Mouse (Mus musculus): ENCODE results near the gene Xlr. TPM values are rescaled to one million over a fixed set of nuclear protein-coding genes. Genes with fewer than 3 reads are reported as not detected.
"Not testable (repeated sequence)": the region's sequence is repeated elsewhere in the genome, so short reads cannot be mapped to it uniquely, and the experiment has no call there.

Xlr gene
- polyA plus RNA-seq (2015; fragmentation: Nextera tagmentation; extraction: Ambion mirVana), result 2.7 and 4.7 TPM in 2 replicates

DNA sequence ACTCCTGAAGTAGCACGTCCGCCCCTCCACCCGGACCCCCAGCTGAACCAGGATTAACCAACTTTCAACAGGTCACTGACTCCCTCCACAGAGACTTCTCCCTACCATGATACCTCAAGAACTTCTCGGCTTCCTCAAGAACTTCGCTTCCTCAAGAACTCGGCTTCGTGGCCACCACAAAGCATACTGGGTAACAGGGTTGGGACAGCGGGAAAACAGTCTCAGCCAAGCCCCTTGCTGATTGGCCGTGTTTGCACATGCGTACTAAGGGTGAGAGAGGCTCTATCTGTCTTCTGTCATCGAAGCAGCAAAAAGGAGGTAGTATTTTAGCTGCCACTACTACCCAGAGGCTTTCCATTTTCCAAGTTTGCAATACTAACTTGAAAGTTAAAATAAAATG lies at the start of gene Xlr:
TSS of gene Xlr (minus strand) at position 188 of the 400 bp plus-strand sequence.
- not testable (repeated sequence) for H3K4me2 ChIP-seq; H3K27me3 ChIP-seq; H3K9me3 ChIP-seq (replicated peaks); H3K9ac ChIP-seq; H3K36me3 ChIP-seq; ATAC-seq (replicated peaks; ENCODE audit: insufficient number of reproducible peaks, insufficient read depth, low FRiP score, low read depth); H3K4me1 ChIP-seq (replicated peaks); H3K4me3 ChIP-seq; H3K27ac ChIP-seq
- WGBS, result 69% methylated on average over 11 of the region's 11 CpGs

DNA sequence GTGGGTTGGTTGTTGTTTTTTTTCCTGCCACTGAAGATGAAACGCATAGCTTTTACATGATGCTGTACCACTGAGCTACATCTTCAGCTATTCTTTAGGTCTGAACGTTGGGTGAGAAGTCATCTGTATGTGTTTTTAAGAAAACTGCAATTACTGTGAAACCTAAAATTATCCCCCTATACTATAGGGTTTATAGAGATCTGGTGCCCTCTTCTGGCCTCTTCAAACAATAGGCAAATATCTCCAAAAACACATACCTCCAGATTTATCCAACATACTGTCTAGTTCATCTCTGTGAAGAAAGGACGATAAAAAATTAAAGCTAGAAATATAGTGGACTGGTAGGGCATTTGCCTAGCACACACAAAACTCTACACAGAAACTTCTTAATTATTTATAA lies 1.6 kb upstream of the Xlr start:
- 39% methylated on average over 3 of the region's 3 CpGs for WGBS
- no peak overlapping the region for H3K27ac ChIP-seq
- no peak for ATAC-seq (replicated peaks; ENCODE audit: insufficient number of reproducible peaks, insufficient read depth, low FRiP score, low read depth)
- H3K36me3 ChIP-seq, result no peaks in the 10 kb centered on the region
- no peaks in the 10 kb centered on the region for H3K4me1 ChIP-seq (replicated peaks)
- H3K9me3 ChIP-seq (replicated peaks), result no peaks in the 10 kb centered on the region
- H3K4me3 ChIP-seq, result no peak overlapping the region
- no peaks in the 10 kb centered on the region for H3K27me3 ChIP-seq
- no peak overlapping the region for H3K9ac ChIP-seq
- no peak overlapping the region for H3K4me2 ChIP-seq

DNA sequence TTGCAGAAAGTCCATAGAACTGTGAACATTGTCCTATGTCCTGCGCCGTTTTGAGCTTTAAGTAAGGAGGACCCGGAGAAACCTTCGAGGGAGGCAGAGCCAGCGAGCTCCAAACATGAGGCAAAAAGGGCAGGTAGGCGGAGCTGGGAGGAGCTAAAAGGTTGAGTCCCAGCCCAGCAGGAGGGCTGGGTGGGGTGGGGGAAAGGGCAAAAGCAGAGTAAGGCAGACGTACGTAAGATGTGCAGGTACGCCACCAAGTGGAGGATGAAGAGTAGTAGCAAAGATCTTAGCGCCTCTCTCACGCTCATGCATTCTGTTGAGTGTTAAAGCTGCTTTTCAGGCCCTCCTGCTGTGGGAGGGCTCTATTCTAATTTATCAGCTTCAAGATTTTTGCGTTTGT lies 21.2 kb downstream of the Xlr start, which contains the start of gene Zfp36l3:
TSS of gene Zfp36l3 (minus strand) at position 119 of the 400 bp plus-strand sequence.
- no peak within 1 kb of the TSS for H3K4me2 ChIP-seq
- 81% methylated on average over 12 of the region's 12 CpGs for WGBS
- H3K27ac ChIP-seq, result no peak within 1 kb of the TSS
- H3K27me3 ChIP-seq, result no peaks in the 10 kb centered on the region
- H3K9ac ChIP-seq, result no peak within 1 kb of the TSS
- H3K9me3 ChIP-seq (replicated peaks), result no peaks in the 10 kb centered on the region
- no peak for ATAC-seq (replicated peaks; ENCODE audit: insufficient number of reproducible peaks, insufficient read depth, low FRiP score, low read depth)
- H3K4me3 ChIP-seq, result no peak within 1 kb of the TSS
- H3K36me3 ChIP-seq, result no peaks in the 10 kb centered on the region
- H3K4me1 ChIP-seq (replicated peaks), result no peaks in the 10 kb centered on the region

DNA sequence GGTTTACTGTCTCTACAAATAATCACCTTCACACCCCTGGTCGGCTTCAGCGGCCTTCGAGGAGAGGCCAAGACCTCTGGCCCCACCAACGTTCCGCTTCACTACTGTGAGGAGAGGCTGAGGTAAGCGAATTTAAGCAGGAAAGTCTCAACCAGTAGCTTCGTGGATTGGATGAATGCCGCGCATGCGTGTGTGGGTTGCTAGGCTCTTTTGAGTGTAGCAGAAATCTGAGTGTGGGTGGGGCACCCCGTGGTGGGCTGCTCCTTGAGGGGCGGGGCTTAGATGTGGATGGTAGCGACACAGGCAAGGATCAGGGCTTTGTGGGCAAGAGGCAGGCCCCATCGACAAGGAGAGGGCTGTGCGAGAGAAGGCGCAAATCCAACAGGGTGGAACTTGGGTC lies 39.8 kb downstream of the Xlr start, which contains the start of gene 1700013H16Rik:
TSS of gene 1700013H16Rik (minus strand) at position 96 of the 400 bp plus-strand sequence.
- Histone ChIP-seq H3K4me2 (no peak within 1 kb of the TSS), H3K27ac (no peak within 1 kb of the TSS), H3K36me3 (no peaks in the 10 kb centered on the region), H3K27me3 (no peaks in the 10 kb centered on the region), H3K4me1 (replicated peaks) (no peaks in the 10 kb centered on the region), H3K4me3 (no peak within 1 kb of the TSS), H3K9me3 (replicated peaks) (no peaks in the 10 kb centered on the region; the same call in 1 of the 2 replicates), H3K9ac (no peak within 1 kb of the TSS)
- ATAC-seq (replicated peaks; ENCODE audit: insufficient number of reproducible peaks, insufficient read depth, low FRiP score, low read depth), result no peak
- 92% methylated on average over 16 of the region's 16 CpGs for WGBS

DNA sequence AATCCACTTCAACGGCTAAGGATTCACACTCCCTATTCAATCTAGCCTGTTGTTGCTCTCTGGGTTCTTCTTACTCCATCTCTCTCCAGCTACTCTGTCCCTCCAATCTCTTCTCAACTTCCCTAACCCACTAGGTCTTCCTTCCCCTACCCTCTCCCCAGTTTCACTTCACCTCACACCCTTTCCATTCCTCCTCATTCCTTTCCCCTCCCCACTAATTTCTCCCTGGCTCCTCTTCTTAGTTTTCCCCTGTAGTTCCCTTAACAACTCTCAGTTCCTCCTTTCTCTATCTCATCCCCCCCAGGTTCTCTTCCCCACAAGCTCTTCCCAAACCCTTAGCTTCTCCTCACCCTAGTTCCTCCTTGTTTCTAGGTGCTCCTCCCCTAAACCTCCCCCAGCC lies 44.7 kb downstream of the Xlr start:
- 82% methylated on average over 1 of the region's 1 CpGs for WGBS
- Histone ChIP-seq H3K36me3 (no peaks in the 10 kb centered on the region), H3K27ac (no peak overlapping the region), H3K27me3 (no peaks in the 10 kb centered on the region), H3K9ac (no peak overlapping the region), H3K4me2 (no peak overlapping the region), H3K9me3 (replicated peaks) (no peaks in the 10 kb centered on the region; the same call in 1 of the 2 replicates), H3K4me3 (no peak overlapping the region), H3K4me1 (replicated peaks) (no peaks in the 10 kb centered on the region)
- no peak for ATAC-seq (replicated peaks; ENCODE audit: insufficient number of reproducible peaks, insufficient read depth, low FRiP score, low read depth)

DNA sequence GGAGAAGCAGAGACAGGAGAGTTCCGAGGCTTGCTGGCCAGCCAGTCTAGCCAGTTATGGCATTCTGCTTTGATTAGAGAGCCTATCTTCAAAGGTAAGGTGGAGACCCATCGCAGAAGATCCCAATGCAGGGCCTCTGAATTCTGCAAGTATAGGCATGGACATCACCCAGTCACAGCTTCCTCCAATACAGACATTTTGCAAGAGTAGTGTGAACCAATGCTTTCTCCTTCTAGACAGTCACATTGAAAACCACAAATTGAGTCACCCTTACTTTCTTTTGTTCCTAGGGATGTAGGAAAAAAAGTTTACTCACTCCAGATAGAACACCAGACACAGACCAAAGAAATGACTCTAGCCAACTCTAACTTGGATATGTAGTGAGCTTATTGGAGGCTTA lies 68.5 kb downstream of the Xlr start:
- Histone ChIP-seq H3K27me3 (no peaks in the 10 kb centered on the region), H3K4me1 (replicated peaks) (no peaks in the 10 kb centered on the region), H3K9ac (no peak overlapping the region), H3K36me3 (no peaks in the 10 kb centered on the region), H3K4me2 (no peak overlapping the region), H3K27ac (no peak overlapping the region), H3K4me3 (no peak overlapping the region), H3K9me3 (replicated peaks) (no peaks in the 10 kb centered on the region)
- ATAC-seq (replicated peaks; ENCODE audit: insufficient number of reproducible peaks, insufficient read depth, low FRiP score, low read depth), result no peak
- WGBS, result 87% methylated on average over 2 of the region's 2 CpGs

Other genes starting within 250 kb of the Xlr start
- 48.3 and 51.9 TPM in 2 replicates for gene Rtl8c, start 189.7 kb downstream of the Xlr start, polyA plus RNA-seq (2015; fragmentation: Nextera tagmentation; extraction: Ambion mirVana)
- not detected in 2 replicates for gene Gm14597, start 188.7 kb downstream of the Xlr start, polyA plus RNA-seq (2015; fragmentation: Nextera tagmentation; extraction: Ambion mirVana)
- 92.8 and 104 TPM in 2 replicates for gene Rtl8a, start 154.0 kb downstream of the Xlr start, polyA plus RNA-seq (2015; fragmentation: Nextera tagmentation; extraction: Ambion mirVana)
- 75.1 and 75.5 TPM in 2 replicates for gene Rtl8b, start 127.3 kb downstream of the Xlr start, polyA plus RNA-seq (2015; fragmentation: Nextera tagmentation; extraction: Ambion mirVana)
- 0.30 and 0.53 TPM in 2 replicates for gene 4930502E18Rik, start 72.9 kb downstream of the Xlr start, polyA plus RNA-seq (2015; fragmentation: Nextera tagmentation; extraction: Ambion mirVana)
- not detected in 2 replicates for gene 1700013H16Rik, start 39.9 kb downstream of the Xlr start, polyA plus RNA-seq (2015; fragmentation: Nextera tagmentation; extraction: Ambion mirVana)
- not detected in 2 replicates for gene Zfp36l3, start 21.3 kb downstream of the Xlr start, polyA plus RNA-seq (2015; fragmentation: Nextera tagmentation; extraction: Ambion mirVana)

Measured in heart, embryonic 15.5 days (tissue).